Mouse (Mus musculus) heart, embryonic 15.5 days (tissue): ENCODE results near the gene Cc2d2b. TPM values are rescaled to one million over a fixed set of nuclear protein-coding genes. Genes with fewer than 3 reads are reported as not detected.

Source experiments
- ATAC-seq: fragments of 200-750 bp; cut with Nextera tagmentation; replicated peaks from 2 replicates; pipeline ENCODE4 v1.8.0; 2017; ENCODE audit warnings: low read depth, moderate TSS enrichment; ENCODE audit not compliant: insufficient number of reproducible peaks, insufficient read depth, low FRiP score
- H3K27ac ChIP-seq: fragments of 300-500 bp; sonication (generic); 2 replicates; pipeline ENCODE4 v1.5.1; 2015; ENCODE audit warnings: mild to moderate bottlenecking, inconsistent platforms
- H3K27me3 ChIP-seq: fragments of 300-500 bp; sonication (generic); 2 replicates; pipeline ENCODE4 v1.6.1; 2015; ENCODE audit warnings: inconsistent platforms
- H3K36me3 ChIP-seq: fragments of 300-500 bp; sonication (generic); 2 replicates; pipeline ENCODE4 v1.6.1; 2015; ENCODE audit warnings: mild to moderate bottlenecking, inconsistent platforms
- H3K4me1 ChIP-seq: fragments of 300-500 bp; sonication (generic); replicated peaks from 2 replicates; pipeline ENCODE4 v1.6.1; 2015; ENCODE audit warnings: inconsistent platforms
- H3K4me2 ChIP-seq: fragments of 300-500 bp; sonication (generic); 2 replicates; pipeline ENCODE4 v1.6.1; 2015; ENCODE audit warnings: inconsistent platforms, mild to moderate bottlenecking, moderate library complexity
- H3K4me3 ChIP-seq: fragments of 300-500 bp; sonication (generic); 2 replicates; pipeline ENCODE4 v1.5.1; 2015; ENCODE audit warnings: mild to moderate bottlenecking, inconsistent platforms
- H3K9ac ChIP-seq: fragments of 300-500 bp; sonication (generic); 2 replicates; pipeline ENCODE4 v1.6.1; 2015; ENCODE audit warnings: mild to moderate bottlenecking, inconsistent platforms
- H3K9me3 ChIP-seq: fragments of 300-500 bp; sonication (generic); replicated peaks from 2 replicates; pipeline ENCODE4 v1.6.1; 2016; ENCODE audit warnings: inconsistent platforms
- WGBS: fragments of 180-500 bp; shearing (Covaris S2); methylation state at CpG from one replicate; pipeline ENCODE4 v1.1.7; 2015; ENCODE audit warnings: mixed read lengths; 5-methylcytosine and 5-hydroxymethylcytosine counted together
- polyA plus RNA-seq: library from polyadenylated mRNA; unstranded; fragments of >200 nt; fragmentation: Nextera tagmentation; extraction: Ambion mirVana; gene quantifications from 2 replicates; pipeline ENCODE4 v1.2.1, GENCODE M21; 2015

The Cc2d2b gene
- polyA plus RNA-seq, 1 experiment from 2014 or later = not detected

- WGBS = 67% methylated on average over 6 of the region's 6 CpGs
- H3K9me3 ChIP-seq = no peaks in the 10 kb centered on the region
- H3K9ac ChIP-seq = no peak overlapping the region
- no peak overlapping the region for H3K27ac ChIP-seq
- no peak overlapping the region for H3K4me3 ChIP-seq
- H3K4me1 ChIP-seq = peaks cover 2% of the 10 kb centered on the region
- no peaks in the 10 kb centered on the region for H3K27me3 ChIP-seq
- ATAC-seq = no peak
- no peaks in the 10 kb centered on the region for H3K36me3 ChIP-seq
- no peak overlapping the region for H3K4me2 ChIP-seq
These were observed 69.5 kb downstream of the Cc2d2b start for GRCm38 (mm10) chr19:40817901-40818532.

GRCm38 (mm10) chr19:40818764-40819163, 70.2 kb downstream of the Cc2d2b start:
- no peaks in the 10 kb centered on the region for H3K9me3 ChIP-seq
- ATAC-seq = no peak
- H3K36me3 ChIP-seq = no peaks in the 10 kb centered on the region
- H3K4me3 ChIP-seq = no peak overlapping the region
- no peak overlapping the region for H3K9ac ChIP-seq
- 0 out of 2 replicates have a peak, but pooled peaks cover 2% of the 10 kb centered on the region for H3K4me1 ChIP-seq
- H3K27ac ChIP-seq = no peak overlapping the region
- no peak overlapping the region for H3K4me2 ChIP-seq
- H3K27me3 ChIP-seq = no peaks in the 10 kb centered on the region
- 54% methylated on average over 7 of the region's 7 CpGs for WGBS

GRCm38 (mm10) chr19:40821306-40821825, 72.8 kb downstream of the Cc2d2b start:
- no peak for ATAC-seq
- Histone ChIP-seq H3K4me2 (no peak overlapping the region), H3K9ac (no peak overlapping the region), H3K27ac (no peak overlapping the region), H3K27me3 (no peaks in the 10 kb centered on the region), H3K4me3 (no peak overlapping the region), H3K36me3 (no peaks in the 10 kb centered on the region), H3K9me3 (no peaks in the 10 kb centered on the region), H3K4me1 (0 out of 2 replicates have a peak, but pooled peaks cover 2% of the 10 kb centered on the region)
- 62% methylated on average over 4 of the region's 4 CpGs for WGBS

- Histone ChIP-seq H3K4me3 (no peak overlapping the region), H3K4me1 (peaks cover 2% of the 10 kb centered on the region; the same call in 1 of the 2 replicates), H3K27me3 (0 out of 2 replicates have a peak, but pooled peaks cover 3% of the 10 kb centered on the region), H3K27ac (no peak overlapping the region), H3K36me3 (no peaks in the 10 kb centered on the region), H3K9me3 (no peaks in the 10 kb centered on the region), H3K4me2 (no peak overlapping the region), H3K9ac (no peak overlapping the region)
- ATAC-seq = no peak
- 65% methylated on average over 5 of the region's 5 CpGs for WGBS
These were observed 77.1 kb downstream of the Cc2d2b start for GRCm38 (mm10) chr19:40825636-40826035.

GRCm38 (mm10) chr19:40826735-40827134, 78.2 kb downstream of the Cc2d2b start:
- Histone ChIP-seq H3K4me3 (no peak overlapping the region), H3K9ac (no peak overlapping the region), H3K36me3 (no peaks in the 10 kb centered on the region), H3K4me2 (no peak overlapping the region), H3K4me1 (peaks cover 2% of the 10 kb centered on the region; the same call in 1 of the 2 replicates), H3K27me3 (0 out of 2 replicates have a peak, but pooled peaks cover 3% of the 10 kb centered on the region), H3K27ac (no peak overlapping the region), H3K9me3 (no peaks in the 10 kb centered on the region)
- no peak for ATAC-seq
- WGBS = 28% methylated on average over 7 of the region's 7 CpGs

- Histone ChIP-seq H3K4me1 (peaks cover 12% of the 10 kb centered on the region), H3K9me3 (no peaks in the 10 kb centered on the region), H3K4me2 (peak overlapping the region; percentile 76), H3K4me3 (peak overlapping the region; percentile 93), H3K27ac (no peak overlapping the region), H3K9ac (peak overlapping the region; percentile 94), H3K27me3 (0 out of 2 replicates have a peak, but pooled peaks cover 3% of the 10 kb centered on the region), H3K36me3 (no peaks in the 10 kb centered on the region)
- no peak for ATAC-seq
- WGBS = 47% methylated on average over 7 of the region's 7 CpGs
These were observed 81.6 kb downstream of the Cc2d2b start for GRCm38 (mm10) chr19:40830198-40830597.

GRCm38 (mm10) chr19:40830703-40831415, 82.3 kb downstream of the Cc2d2b start, which contains the start of gene Ccnj:
Ccnj (plus strand) TSS chr19:40831279.
- Histone ChIP-seq H3K27me3 (0 out of 2 replicates have a peak, but pooled peaks cover 3% of the 10 kb centered on the region), H3K4me3 (peak within 1 kb of the TSS; percentile 93), H3K9ac (peak within 1 kb of the TSS; percentile 94), H3K27ac (peak within 1 kb of the TSS; percentile 86), H3K4me2 (peak within 1 kb of the TSS; percentile 76), H3K9me3 (no peaks in the 10 kb centered on the region), H3K36me3 (no peaks in the 10 kb centered on the region), H3K4me1 (peaks cover 12% of the 10 kb centered on the region)
- under 1% methylated on average over 71 of the region's 71 CpGs for WGBS
- ATAC-seq = peak; percentile 98

- Histone ChIP-seq H3K9me3 (no peaks in the 10 kb centered on the region), H3K4me3 (peak overlapping the region; percentile 93), H3K4me2 (peak overlapping the region; percentile 76), H3K9ac (peak overlapping the region; percentile 94), H3K27ac (peak overlapping the region; percentile 86), H3K27me3 (0 out of 2 replicates have a peak, but pooled peaks cover 3% of the 10 kb centered on the region), H3K4me1 (peaks cover 12% of the 10 kb centered on the region), H3K36me3 (no peaks in the 10 kb centered on the region)
- under 1% methylated on average over 71 of the region's 76 CpGs for WGBS
- ATAC-seq = peak; percentile 69
These were observed 83.1 kb downstream of the Cc2d2b start for GRCm38 (mm10) chr19:40831416-40832201.

- H3K36me3 ChIP-seq = peaks cover 7% of the 10 kb centered on the region
- H3K4me1 ChIP-seq = peaks cover 12% of the 10 kb centered on the region
- H3K9me3 ChIP-seq = no peaks in the 10 kb centered on the region
- no peak for ATAC-seq
- no peak overlapping the region for H3K27ac ChIP-seq
- peak overlapping the region; percentile 76 for H3K4me2 ChIP-seq
- peak overlapping the region; percentile 93 for H3K4me3 ChIP-seq
- peak overlapping the region; percentile 94; the same call in 1 of the 2 replicates for H3K9ac ChIP-seq
- H3K27me3 ChIP-seq = 0 out of 2 replicates have a peak, but pooled peaks cover 2% of the 10 kb centered on the region
- 29% methylated on average over 5 of the region's 5 CpGs for WGBS
These were observed 83.8 kb downstream of the Cc2d2b start for GRCm38 (mm10) chr19:40832361-40832760.

GRCm38 (mm10) chr19:40834436-40834835, 85.9 kb downstream of the Cc2d2b start:
- H3K9ac ChIP-seq = no peak overlapping the region
- no peak overlapping the region for H3K4me2 ChIP-seq
- ATAC-seq = no peak
- peaks cover 12% of the 10 kb centered on the region for H3K4me1 ChIP-seq
- H3K27ac ChIP-seq = no peak overlapping the region
- no peaks in the 10 kb centered on the region for H3K9me3 ChIP-seq
- peaks cover 24% of the 10 kb centered on the region for H3K36me3 ChIP-seq
- no peak overlapping the region for H3K4me3 ChIP-seq
- H3K27me3 ChIP-seq = no peaks in the 10 kb centered on the region
- 87% methylated on average over 6 of the region's 6 CpGs for WGBS

GRCm38 (mm10) chr19:40838205-40838604, 89.7 kb downstream of the Cc2d2b start:
- Histone ChIP-seq H3K4me3 (no peak overlapping the region), H3K4me1 (peaks cover 2% of the 10 kb centered on the region; the same call in 1 of the 2 replicates), H3K36me3 (peaks cover 25% of the 10 kb centered on the region), H3K27me3 (no peaks in the 10 kb centered on the region), H3K9me3 (no peaks in the 10 kb centered on the region), H3K9ac (no peak overlapping the region), H3K4me2 (no peak overlapping the region), H3K27ac (no peak overlapping the region)
- ATAC-seq = no peak
- WGBS = 84% methylated on average over 7 of the region's 7 CpGs
